Mouse (Mus musculus) embryonic facial prominence, embryonic 11.5 days (tissue): Measurements from ENCODE around the gene Map3k4. TPM values are rescaled to one million over a fixed set of nuclear protein-coding genes. Genes with fewer than 3 reads are reported as not detected.
A peak's percentile ranks its signal among the peaks of the same experiment; 100 is the strongest.

Source experiments
- ATAC-seq: fragments of 200-750 bp; cut with Nextera tagmentation; replicated peaks from 2 replicates; pipeline ENCODE4 v1.8.0; 2017; ENCODE audit warnings: low read depth; ENCODE audit not compliant: insufficient number of reproducible peaks, low FRiP score, low TSS enrichment
- DNase-seq: peaks from one replicate; pipeline ENCODE4 v3.0.0-alpha.2; 2015; ENCODE audit warnings: low spot score
- H3K27ac ChIP-seq: fragments of 300-500 bp; sonication (generic); replicated peaks from 2 replicates; pipeline ENCODE4 v1.5.1; 2014; ENCODE audit warnings: mild to moderate bottlenecking, low read depth, low read length, control low read depth
- H3K27me3 ChIP-seq: fragments of 300-500 bp; sonication (generic); 2 replicates; pipeline ENCODE4 v1.6.1; 2014; ENCODE audit warnings: mild to moderate bottlenecking, low read length, moderate library complexity, mixed read lengths; ENCODE audit not compliant: control insufficient read depth, insufficient read depth
- H3K36me3 ChIP-seq: fragments of 300-500 bp; sonication (generic); replicated peaks from 2 replicates; pipeline ENCODE4 v1.6.1; 2014; ENCODE audit warnings: low read depth, mild to moderate bottlenecking, low read length, moderate library complexity, mixed read lengths; ENCODE audit not compliant: control insufficient read depth, insufficient read depth
- H3K4me1 ChIP-seq: fragments of 300-500 bp; sonication (generic); 2 replicates; pipeline ENCODE4 v1.6.1; 2014; ENCODE audit warnings: low read length, mixed read lengths; ENCODE audit not compliant: control insufficient read depth, insufficient read depth
- H3K4me2 ChIP-seq: fragments of 300-500 bp; sonication (generic); 2 replicates; pipeline ENCODE4 v1.6.1; 2014; ENCODE audit warnings: low read depth, mild to moderate bottlenecking, control low read depth, low read length, moderate library complexity
- H3K4me3 ChIP-seq: fragments of 300-500 bp; sonication (generic); 2 replicates; pipeline ENCODE4 v1.5.1; 2014; ENCODE audit warnings: low read depth, low read length, control low read depth
- H3K9ac ChIP-seq: fragments of 300-500 bp; sonication (generic); replicated peaks from 2 replicates; pipeline ENCODE4 v1.6.1; 2014; ENCODE audit warnings: mild to moderate bottlenecking, control low read depth, low read length
- H3K9me3 ChIP-seq: fragments of 300-500 bp; sonication (generic); replicated peaks from 2 replicates; pipeline ENCODE4 v1.6.1; 2016; ENCODE audit warnings: mild to moderate bottlenecking, low read length, inconsistent platforms, mixed read lengths; ENCODE audit not compliant: control insufficient read depth
- WGBS: fragments of 180-500 bp; shearing (Covaris S2); extraction: QIAGEN DNeasy Blood & Tissue Kit; methylation state at CpG from one replicate; pipeline ENCODE4 v1.1.7; 2014; 5-methylcytosine and 5-hydroxymethylcytosine counted together
- polyA plus RNA-seq: library from polyadenylated mRNA; unstranded; fragments of >200 nt; fragmentation: Nextera tagmentation; extraction: Ambion mirVana; gene quantifications from 2 replicates; pipeline ENCODE4 v1.2.1, GENCODE M21; 2014

The Map3k4 gene
- polyA plus RNA-seq, 1 experiment from 2014 or later = 42.0 TPM

GRCm38 (mm10) chr17:12276496-12277200, 41.9 kb downstream of the Map3k4 start:
- no peak overlapping the region for H3K4me3 ChIP-seq
- no peak overlapping the region for H3K4me2 ChIP-seq
- H3K36me3 ChIP-seq = no peaks in the 10 kb centered on the region; the same call in 1 of the 2 replicates
- DNase-seq = no peak
- H3K9me3 ChIP-seq = no peaks in the 10 kb centered on the region
- ATAC-seq = no peak
- no peak overlapping the region for H3K9ac ChIP-seq
- H3K27ac ChIP-seq = no peak overlapping the region
- H3K27me3 ChIP-seq = no peaks in the 10 kb centered on the region
- H3K4me1 ChIP-seq = no peaks in the 10 kb centered on the region
- 94% methylated on average over 11 of the region's 11 CpGs for WGBS

GRCm38 (mm10) chr17:12275756-12276155, 42.8 kb downstream of the Map3k4 start:
- DNase-seq (no peak), ATAC-seq (no peak)
- no peaks in the 10 kb centered on the region for H3K9me3 ChIP-seq
- 86% methylated on average over 9 of the region's 9 CpGs for WGBS
- H3K27ac ChIP-seq = no peak overlapping the region
- no peak overlapping the region for H3K9ac ChIP-seq
- no peak overlapping the region for H3K4me3 ChIP-seq
- no peaks in the 10 kb centered on the region for H3K27me3 ChIP-seq
- no peaks in the 10 kb centered on the region for H3K4me1 ChIP-seq
- H3K4me2 ChIP-seq = no peak overlapping the region
- peaks cover 6% of the 10 kb centered on the region for H3K36me3 ChIP-seq

GRCm38 (mm10) chr17:12273032-12273431, 45.6 kb downstream of the Map3k4 start:
- no peak overlapping the region for H3K4me3 ChIP-seq
- DNase-seq (no peak), ATAC-seq (no peak)
- no peaks in the 10 kb centered on the region for H3K9me3 ChIP-seq
- H3K36me3 ChIP-seq = peaks cover 9% of the 10 kb centered on the region
- H3K9ac ChIP-seq = no peak overlapping the region
- no peaks in the 10 kb centered on the region for H3K27me3 ChIP-seq
- 94% methylated on average over 5 of the region's 5 CpGs for WGBS
- no peak overlapping the region for H3K4me2 ChIP-seq
- no peak overlapping the region for H3K27ac ChIP-seq
- H3K4me1 ChIP-seq = no peaks in the 10 kb centered on the region

GRCm38 (mm10) chr17:12271805-12272204, 46.8 kb downstream of the Map3k4 start:
- no peak for ATAC-seq
- 85% methylated on average over 18 of the region's 18 CpGs for WGBS
- H3K36me3 ChIP-seq = peaks cover 9% of the 10 kb centered on the region

DNA sequence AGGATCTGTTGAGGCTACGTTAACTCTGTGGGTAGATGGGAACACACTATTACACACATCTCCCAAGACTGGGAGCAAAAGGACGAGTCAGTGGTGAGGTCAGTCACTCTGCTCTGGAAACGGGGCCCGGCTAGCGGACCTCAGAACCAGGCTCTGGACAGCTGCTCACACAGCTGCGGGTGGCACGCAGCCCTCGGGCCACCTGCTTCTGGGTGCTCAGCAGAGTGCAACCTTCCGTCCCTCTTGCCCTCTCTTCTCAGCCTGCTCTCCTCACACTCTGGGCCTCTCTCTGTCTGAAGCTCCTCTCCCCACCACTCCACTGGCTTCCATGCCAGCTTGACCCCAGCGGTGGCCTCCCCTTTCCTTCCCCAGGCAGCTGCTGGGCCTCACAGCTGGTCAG, 50.1 kb downstream of the Map3k4 start:
- H3K4me3 ChIP-seq = no peak overlapping the region
- peaks cover 9% of the 10 kb centered on the region for H3K36me3 ChIP-seq
- H3K27ac ChIP-seq = no peak overlapping the region
- ATAC-seq (no peak), DNase-seq (no peak)
- H3K9me3 ChIP-seq = no peaks in the 10 kb centered on the region
- H3K4me2 ChIP-seq = no peak overlapping the region
- H3K9ac ChIP-seq = no peak overlapping the region
- 86% methylated on average over 10 of the region's 10 CpGs for WGBS
- H3K27me3 ChIP-seq = no peaks in the 10 kb centered on the region
- no peaks in the 10 kb centered on the region for H3K4me1 ChIP-seq

More at GRCm38 (mm10) chr17:12271805-12272204, 46.8 kb downstream of the Map3k4 start:
- H3K27me3 ChIP-seq = no peaks in the 10 kb centered on the region
- no peaks in the 10 kb centered on the region for H3K9me3 ChIP-seq
- no peak for DNase-seq
- H3K4me1 ChIP-seq = no peaks in the 10 kb centered on the region
- H3K9ac ChIP-seq = no peak overlapping the region
- no peak overlapping the region for H3K27ac ChIP-seq
- H3K4me2 ChIP-seq = no peak overlapping the region
- no peak overlapping the region for H3K4me3 ChIP-seq

GRCm38 (mm10) chr17:12268091-12268490, 50.5 kb downstream of the Map3k4 start:
- Histone ChIP-seq H3K9me3 (no peaks in the 10 kb centered on the region), H3K27ac (no peak overlapping the region), H3K4me2 (no peak overlapping the region), H3K9ac (no peak overlapping the region), H3K4me3 (no peak overlapping the region), H3K27me3 (no peaks in the 10 kb centered on the region), H3K4me1 (no peaks in the 10 kb centered on the region), H3K36me3 (peaks cover 9% of the 10 kb centered on the region)
- no peak for DNase-seq
- WGBS = 83% methylated on average over 4 of the region's 4 CpGs
- no peak for ATAC-seq

GRCm38 (mm10) chr17:12265969-12266925, 52.3 kb downstream of the Map3k4 start:
- Histone ChIP-seq H3K27ac (no peak overlapping the region), H3K9ac (no peak overlapping the region), H3K4me2 (no peak overlapping the region), H3K9me3 (no peaks in the 10 kb centered on the region), H3K4me3 (no peak overlapping the region), H3K27me3 (no peaks in the 10 kb centered on the region), H3K4me1 (no peaks in the 10 kb centered on the region), H3K36me3 (peaks cover 8% of the 10 kb centered on the region)
- WGBS = 70% methylated on average over 21 of the region's 21 CpGs
- peak; percentile 39 for DNase-seq
- ATAC-seq = no peak

DNA sequence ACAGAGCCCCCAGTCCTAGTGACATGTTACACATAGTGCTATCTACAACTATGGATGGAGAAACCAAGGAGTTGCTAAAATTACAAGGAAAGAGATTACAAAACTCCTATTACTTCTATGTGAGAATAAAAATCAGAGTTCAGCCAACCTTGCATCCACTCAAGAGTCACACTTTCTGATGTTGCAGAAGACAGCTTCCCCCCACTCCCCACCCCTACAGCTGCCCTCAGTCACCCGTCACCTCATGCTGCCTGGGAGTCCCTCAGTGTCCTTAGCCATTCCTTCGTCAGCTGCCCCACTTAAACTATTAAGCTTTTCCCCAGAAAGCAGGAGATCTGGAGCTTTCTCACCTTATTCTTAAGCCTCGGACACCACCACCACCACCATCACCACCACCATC, 54.3 kb downstream of the Map3k4 start:
- DNase-seq = no peak
- H3K9ac ChIP-seq = no peak overlapping the region
- H3K4me2 ChIP-seq = no peak overlapping the region
- H3K27me3 ChIP-seq = no peaks in the 10 kb centered on the region
- no peaks in the 10 kb centered on the region for H3K9me3 ChIP-seq
- no peak overlapping the region for H3K4me3 ChIP-seq
- WGBS = 92% methylated on average over 3 of the region's 3 CpGs
- ATAC-seq = no peak
- no peaks in the 10 kb centered on the region for H3K36me3 ChIP-seq
- H3K27ac ChIP-seq = no peak overlapping the region
- no peaks in the 10 kb centered on the region for H3K4me1 ChIP-seq
